Mouse (Mus musculus) neural tube, embryonic 11.5 days (tissue): ENCODE measurements around the gene 1600014C23Rik. TPM values are rescaled to one million over a fixed set of nuclear protein-coding genes. Genes with fewer than 3 reads are reported as not detected.

ENCODE experiments used
- ATAC-seq: fragments of 200-750 bp; cut with Nextera tagmentation; 2 replicates; pipeline ENCODE4 v1.8.0; 2017; ENCODE audit warnings: moderate number of reproducible peaks, mild to moderate bottlenecking, moderate TSS enrichment, moderate library complexity; ENCODE audit not compliant: insufficient read depth, low FRiP score, low TSS enrichment
- DNase-seq: peaks from one replicate; pipeline ENCODE4 v3.0.0-alpha.2; 2015; ENCODE audit warnings: low spot score
- H3K27ac ChIP-seq: fragments of 300-500 bp; sonication (generic); 2 replicates; pipeline ENCODE4 v1.5.1; 2014; ENCODE audit warnings: low read depth, mild to moderate bottlenecking, low read length
- H3K27me3 ChIP-seq: fragments of 300-500 bp; sonication (generic); 2 replicates; pipeline ENCODE4 v1.6.1; 2014; ENCODE audit warnings: mild to moderate bottlenecking, low read length, mixed read lengths; ENCODE audit not compliant: control insufficient read depth, insufficient read depth
- H3K36me3 ChIP-seq: fragments of 300-500 bp; sonication (generic); 2 replicates; pipeline ENCODE4 v1.6.1; 2014; ENCODE audit warnings: mild to moderate bottlenecking, low read length, moderate library complexity, mixed read lengths; ENCODE audit not compliant: control insufficient read depth, insufficient read depth
- H3K4me1 ChIP-seq: fragments of 300-500 bp; sonication (generic); 2 replicates; pipeline ENCODE4 v1.6.1; 2014; ENCODE audit warnings: low read length, mixed read lengths; ENCODE audit not compliant: control insufficient read depth, insufficient read depth
- H3K4me2 ChIP-seq: fragments of 300-500 bp; sonication (generic); 2 replicates; pipeline ENCODE4 v1.6.1; 2014; ENCODE audit warnings: low read depth, mild to moderate bottlenecking, moderate library complexity
- H3K4me3 ChIP-seq: fragments of 300-500 bp; sonication (generic); 2 replicates; pipeline ENCODE4 v1.5.1; 2014; ENCODE audit warnings: low read depth, low read length
- H3K9ac ChIP-seq: fragments of 300-500 bp; sonication (generic); 2 replicates; pipeline ENCODE4 v1.6.1; 2014; ENCODE audit warnings: mild to moderate bottlenecking, low read length
- H3K9me3 ChIP-seq: fragments of 300-500 bp; sonication (generic); 2 replicates; pipeline ENCODE4 v1.6.1; 2016; ENCODE audit warnings: low read length; ENCODE audit not compliant: control insufficient read depth
- WGBS: fragments of 180-500 bp; shearing (Covaris S2); extraction: QIAGEN DNeasy Blood & Tissue Kit; methylation state at CpG from one replicate; pipeline ENCODE4 v1.1.7; 2014; 5-methylcytosine and 5-hydroxymethylcytosine counted together
- polyA plus RNA-seq: library from polyadenylated mRNA; unstranded; fragments of >200 nt; fragmentation: Nextera tagmentation; extraction: Ambion mirVana; gene quantifications from 2 replicates; pipeline ENCODE4 v1.2.1, GENCODE M21; 2014

Gene 1600014C23Rik
- polyA plus RNA-seq, 1 experiment from 2014 or later, result not detected

GRCm38 (mm10) chr17:45703187-45703586, 30.5 kb downstream of the 1600014C23Rik start:
- Histone ChIP-seq H3K27ac (no peak overlapping the region), H3K9ac (no peak overlapping the region), H3K4me2 (no peak overlapping the region), H3K4me3 (no peak overlapping the region), H3K27me3 (no peaks in the 10 kb centered on the region), H3K36me3 (no peaks in the 10 kb centered on the region; the same call in 1 of the 2 replicates), H3K9me3 (no peaks in the 10 kb centered on the region), H3K4me1 (no peaks in the 10 kb centered on the region)
- WGBS, result 66% methylated on average over 7 of the region's 7 CpGs
- DNase-seq (no peak), ATAC-seq (no peak)

GRCm38 (mm10) chr17:45702254-45702653, 31.4 kb downstream of the 1600014C23Rik start:
- DNase-seq, result no peak
- Histone ChIP-seq H3K4me1 (no peaks in the 10 kb centered on the region), H3K27me3 (no peaks in the 10 kb centered on the region), H3K9me3 (no peaks in the 10 kb centered on the region), H3K4me3 (no peak overlapping the region), H3K27ac (no peak overlapping the region), H3K9ac (no peak overlapping the region), H3K36me3 (no peaks in the 10 kb centered on the region; the same call in 1 of the 2 replicates), H3K4me2 (no peak overlapping the region)
- ATAC-seq, result no peak
- WGBS, result 49% methylated on average over 4 of the region's 4 CpGs

GRCm38 (mm10) chr17:45701236-45701591, 32.4 kb downstream of the 1600014C23Rik start:
- DNase-seq (no peak), ATAC-seq (no peak)
- Histone ChIP-seq H3K36me3 (no peaks in the 10 kb centered on the region; the same call in 1 of the 2 replicates), H3K4me1 (no peaks in the 10 kb centered on the region), H3K4me2 (no peak overlapping the region), H3K4me3 (no peak overlapping the region), H3K9ac (no peak overlapping the region), H3K27me3 (no peaks in the 10 kb centered on the region), H3K27ac (no peak overlapping the region), H3K9me3 (no peaks in the 10 kb centered on the region)
- 80% methylated on average over 9 of the region's 9 CpGs for WGBS

GRCm38 (mm10) chr17:45700496-45701235, 33.0 kb downstream of the 1600014C23Rik start:
- no peaks in the 10 kb centered on the region for H3K9me3 ChIP-seq
- 64% methylated on average over 9 of the region's 16 CpGs for WGBS
- no peaks in the 10 kb centered on the region for H3K4me1 ChIP-seq
- H3K4me3 ChIP-seq, result no peak overlapping the region
- no peaks in the 10 kb centered on the region for H3K27me3 ChIP-seq
- H3K36me3 ChIP-seq, result no peaks in the 10 kb centered on the region; the same call in 1 of the 2 replicates
- no peak overlapping the region for H3K27ac ChIP-seq
- H3K4me2 ChIP-seq, result no peak overlapping the region
- no peak for DNase-seq
- ATAC-seq, result no peak
- no peak overlapping the region for H3K9ac ChIP-seq

- no peaks in the 10 kb centered on the region for H3K9me3 ChIP-seq
- no peak overlapping the region for H3K4me2 ChIP-seq
- 83% methylated on average over 3 of the region's 3 CpGs for WGBS
- H3K4me3 ChIP-seq, result no peak overlapping the region
- no peaks in the 10 kb centered on the region; the same call in 1 of the 2 replicates for H3K36me3 ChIP-seq
- no peak overlapping the region for H3K27ac ChIP-seq
- no peak overlapping the region for H3K9ac ChIP-seq
- no peaks in the 10 kb centered on the region for H3K4me1 ChIP-seq
- DNase-seq, result no peak
- no peaks in the 10 kb centered on the region for H3K27me3 ChIP-seq
- no peak for ATAC-seq
These were observed 34.5 kb downstream of the 1600014C23Rik start for GRCm38 (mm10) chr17:45699039-45699740.

DNA sequence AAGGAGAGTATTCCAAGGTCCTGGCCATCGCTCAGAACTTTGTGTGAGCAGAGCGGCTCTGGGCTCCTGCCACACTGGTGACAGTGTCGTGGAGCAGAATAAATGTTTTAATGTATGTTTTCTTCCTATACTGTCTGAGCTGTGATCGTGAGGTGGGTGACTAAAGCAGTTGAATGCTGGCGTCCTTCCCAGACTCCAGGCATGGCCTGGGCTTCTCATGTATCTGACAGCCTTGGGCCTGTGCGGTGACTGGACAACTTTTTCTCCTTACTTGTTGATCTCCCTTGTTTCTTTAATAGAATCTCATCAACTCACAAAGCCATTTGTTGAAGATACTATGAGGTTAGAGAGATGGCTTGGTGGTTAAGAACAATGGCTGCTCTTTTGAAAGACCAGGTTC, 35.3 kb downstream of the 1600014C23Rik start:
- ATAC-seq (no peak), DNase-seq (no peak)
- no peaks in the 10 kb centered on the region for H3K27me3 ChIP-seq
- no peak overlapping the region for H3K27ac ChIP-seq
- H3K36me3 ChIP-seq, result no peaks in the 10 kb centered on the region; the same call in 1 of the 2 replicates
- H3K9me3 ChIP-seq, result no peaks in the 10 kb centered on the region
- H3K4me3 ChIP-seq, result no peak overlapping the region
- 95% methylated on average over 6 of the region's 6 CpGs for WGBS
- no peaks in the 10 kb centered on the region for H3K4me1 ChIP-seq
- H3K9ac ChIP-seq, result no peak overlapping the region
- no peak overlapping the region for H3K4me2 ChIP-seq

DNA sequence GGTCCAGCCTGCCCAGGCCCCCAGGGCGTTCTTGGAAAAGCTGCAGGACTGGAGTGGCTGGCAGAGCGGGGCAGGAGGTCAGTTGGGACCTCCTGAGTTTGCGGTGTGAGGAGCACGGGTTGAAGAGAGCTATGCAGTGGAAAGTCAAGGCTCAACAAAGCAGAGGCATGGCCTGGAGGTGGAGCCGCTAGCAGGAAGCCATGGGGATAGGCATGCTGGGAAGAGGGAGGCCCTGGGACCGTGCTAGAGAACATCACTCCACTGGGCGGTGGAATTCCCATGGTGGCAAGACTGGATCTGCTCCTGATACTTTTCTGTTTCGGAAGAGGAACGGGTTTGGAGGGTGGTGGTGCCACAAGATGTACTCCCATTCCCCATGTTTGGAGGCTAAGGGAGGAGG, 36.7 kb downstream of the 1600014C23Rik start:
- WGBS, result 90% methylated on average over 9 of the region's 9 CpGs

DNA sequence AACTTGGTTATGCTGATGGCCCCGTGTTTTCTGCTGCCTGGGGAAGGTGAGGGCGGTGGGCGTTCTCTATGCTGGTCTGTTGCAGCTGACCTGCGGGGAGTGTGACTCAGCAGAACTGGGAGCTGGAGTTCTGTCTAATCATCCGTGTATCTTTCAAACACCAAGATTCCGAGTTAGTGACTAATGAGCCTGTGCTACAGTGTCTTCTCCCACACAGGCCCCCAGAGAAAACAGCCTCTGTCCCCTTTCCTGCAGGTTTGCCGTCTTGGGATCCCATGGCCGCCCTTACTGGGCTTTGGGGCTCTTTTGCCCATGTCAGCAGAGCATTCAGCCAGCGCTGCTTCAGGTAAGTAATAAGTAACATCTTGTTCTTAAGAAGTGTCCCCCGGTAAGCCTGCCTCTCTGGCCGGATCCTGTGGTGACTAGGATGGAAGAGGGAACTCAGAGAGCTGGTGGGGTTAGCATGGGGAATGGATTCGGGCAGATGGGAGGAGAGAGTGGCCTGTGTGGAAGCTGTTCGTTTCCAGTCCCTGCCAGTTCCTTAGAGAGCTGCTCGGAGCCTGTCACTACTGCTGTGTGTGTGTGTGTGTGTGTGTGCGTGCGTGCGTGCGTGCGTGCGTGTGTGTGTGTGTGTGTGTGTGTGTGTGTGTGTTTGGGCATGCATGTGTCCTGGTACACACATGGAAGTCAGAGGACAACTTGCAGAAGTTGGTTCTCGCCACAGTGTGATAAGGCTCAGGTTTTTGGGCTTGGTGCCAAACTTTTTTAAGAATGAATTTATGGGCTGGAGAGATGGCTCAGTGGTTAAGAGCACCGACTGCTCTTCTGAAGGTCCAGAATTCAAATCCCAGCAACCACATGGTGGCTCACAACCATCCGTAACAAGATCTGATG, 38.2 kb downstream of the 1600014C23Rik start:
- Histone ChIP-seq H3K9ac (no peak overlapping the region), H3K27me3 (no peaks in the 10 kb centered on the region), H3K9me3 (no peaks in the 10 kb centered on the region), H3K4me2 (no peak overlapping the region), H3K27ac (no peak overlapping the region), H3K36me3 (no peaks in the 10 kb centered on the region; the same call in 1 of the 2 replicates), H3K4me1 (no peaks in the 10 kb centered on the region), H3K4me3 (no peak overlapping the region)
- WGBS, result 82% methylated on average over 23 of the region's 23 CpGs
- no peak for ATAC-seq
- DNase-seq, result no peak

More for the DNA sequence above, 36.7 kb downstream of the 1600014C23Rik start:
- H3K4me2 ChIP-seq, result no peak overlapping the region
- DNase-seq, result no peak
- H3K27me3 ChIP-seq, result no peaks in the 10 kb centered on the region
- H3K9me3 ChIP-seq, result no peaks in the 10 kb centered on the region
- H3K4me3 ChIP-seq, result no peak overlapping the region
- H3K36me3 ChIP-seq, result no peaks in the 10 kb centered on the region; the same call in 1 of the 2 replicates
- no peak overlapping the region for H3K9ac ChIP-seq
- H3K4me1 ChIP-seq, result no peaks in the 10 kb centered on the region
- ATAC-seq, result no peak
- H3K27ac ChIP-seq, result no peak overlapping the region
